Mouse (Mus musculus) right cerebral cortex, postnatal 4 days (tissue): Measurements from ENCODE around the gene Tspan8.

Experiments
- DNase-seq: peaks from one replicate; pipeline ENCODE4 v3.0.0-alpha.2; 2022

Gene Tspan8

DNA sequence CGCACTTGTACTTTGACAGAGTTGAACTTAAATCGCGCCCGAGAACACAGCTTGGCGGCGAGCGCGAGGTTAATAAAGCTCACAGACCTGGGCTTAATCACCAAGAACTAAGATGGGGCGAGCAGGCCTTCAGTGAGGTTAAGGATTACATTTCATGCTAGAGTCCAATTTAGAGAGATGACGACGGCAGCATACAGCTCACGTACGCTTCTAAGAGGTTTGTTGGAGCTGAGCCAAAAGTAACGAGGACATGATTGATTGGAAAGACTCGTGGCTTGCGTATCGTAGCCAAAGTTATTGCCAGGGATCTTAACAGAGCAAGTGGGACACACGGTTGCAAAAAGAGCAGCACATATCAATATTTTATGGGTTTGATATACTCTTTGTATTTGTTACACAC lies 30.3 kb downstream of the Tspan8 start:
- no peak for DNase-seq

DNA sequence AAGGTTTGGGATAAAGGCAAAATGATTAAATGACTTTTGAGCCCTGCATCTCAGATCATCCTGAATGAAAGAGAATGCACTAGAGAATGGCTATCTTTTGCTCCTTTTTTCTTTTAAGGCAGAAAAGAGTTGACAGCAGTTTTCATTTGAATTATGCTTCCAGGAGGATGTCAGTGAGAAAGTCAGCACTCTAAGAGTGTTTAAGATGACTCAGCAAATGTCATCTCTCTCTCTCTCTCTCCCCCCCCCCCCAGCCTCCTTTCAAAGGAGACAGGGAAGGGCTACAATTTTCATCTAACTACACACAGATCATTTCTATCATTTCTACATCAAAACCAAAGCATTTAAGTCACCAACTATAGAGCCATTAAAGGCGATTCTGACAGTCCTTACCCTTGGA lies 31.9 kb downstream of the Tspan8 start:
- no peak for DNase-seq

DNA sequence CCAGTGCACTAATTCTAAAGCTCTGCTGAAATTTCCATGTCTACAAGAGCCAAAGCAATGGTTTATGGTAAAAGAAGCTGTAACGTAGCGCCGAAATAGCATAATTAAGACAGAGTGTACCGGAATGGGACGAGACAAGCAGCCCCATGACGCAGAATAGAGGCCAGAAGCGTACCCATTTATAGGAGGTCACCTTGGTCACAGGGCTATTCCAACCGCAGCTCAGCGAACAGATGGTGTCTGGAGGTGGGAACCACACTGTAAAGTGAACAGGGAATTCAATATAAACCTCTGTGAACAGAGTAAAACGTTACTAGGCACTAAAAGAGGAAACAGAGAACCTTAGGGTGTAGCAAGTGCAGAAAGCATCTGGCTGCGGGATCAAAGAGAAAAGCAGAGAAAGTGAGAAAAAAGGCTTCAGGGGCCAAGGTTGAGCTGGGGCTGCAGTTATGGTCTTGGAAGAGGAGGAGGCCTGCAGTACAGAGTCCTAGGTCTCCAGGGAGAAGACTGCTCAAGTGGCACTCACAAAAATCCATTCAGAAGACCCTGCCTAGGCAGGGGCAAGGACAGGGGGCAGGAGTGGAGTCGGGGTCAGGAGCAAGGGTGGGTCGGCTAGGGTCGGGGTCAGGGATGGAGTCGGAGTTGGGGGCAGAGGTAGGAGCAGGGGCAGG lies 43.7 kb downstream of the Tspan8 start:
- DNase-seq, result no peak

DNA sequence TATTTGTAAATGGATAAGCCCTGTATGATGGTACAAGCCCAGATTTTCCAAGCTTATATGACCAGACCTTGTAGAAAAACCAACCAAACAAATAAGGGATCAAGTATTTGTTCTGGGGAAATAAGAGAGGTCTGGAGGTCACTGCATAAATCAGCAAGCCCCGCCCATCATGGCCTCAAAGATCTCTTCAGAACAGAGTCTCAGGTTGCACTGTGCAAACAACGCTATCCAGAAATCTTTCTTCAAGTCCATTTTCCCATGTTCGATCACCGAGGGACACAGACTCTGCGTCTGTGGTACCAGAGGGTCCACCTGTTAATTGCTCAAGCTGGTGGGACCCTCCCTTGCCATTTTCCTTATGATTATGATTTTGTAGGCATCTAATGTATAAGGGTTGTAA lies 45.3 kb downstream of the Tspan8 start:
- DNase-seq, result no peak

DNA sequence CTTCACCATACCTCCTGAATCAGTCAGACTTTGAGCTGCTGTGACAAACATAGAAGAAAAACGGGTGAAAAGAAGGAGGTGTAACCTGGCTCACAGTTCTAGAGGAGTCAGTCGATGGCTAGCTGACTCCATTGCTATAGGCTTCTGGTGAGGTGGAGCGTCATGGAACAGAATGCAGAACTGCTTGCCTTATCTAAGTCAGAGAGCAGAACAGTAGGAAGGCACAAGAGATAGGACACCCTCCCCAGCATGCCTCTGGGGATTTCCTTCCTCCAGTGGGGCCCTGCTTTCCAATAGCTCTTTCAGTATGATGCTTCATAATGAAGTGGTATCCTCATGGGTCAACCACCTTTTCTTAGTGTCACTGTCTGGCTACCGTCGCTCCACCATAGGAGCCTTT lies 66.1 kb downstream of the Tspan8 start:
- DNase-seq, result no peak

DNA sequence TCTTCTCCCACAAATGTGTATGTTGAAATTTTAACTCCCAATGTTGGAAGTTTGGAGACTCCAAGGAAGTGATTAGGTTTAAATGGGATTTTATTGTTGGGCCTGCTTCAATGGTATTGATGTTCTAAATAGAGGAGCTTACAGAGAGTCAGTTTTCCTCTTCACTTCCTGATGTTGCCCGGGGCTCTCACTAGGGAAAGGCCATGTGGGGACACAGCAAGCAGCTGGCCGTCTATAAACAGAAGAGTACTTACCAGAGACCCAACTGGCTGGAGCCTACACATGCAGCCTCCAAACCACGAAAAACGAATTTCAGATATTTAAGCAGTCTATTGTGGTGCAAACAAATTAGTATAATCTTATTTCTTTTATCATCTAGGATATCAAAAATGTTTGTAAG lies 75.3 kb downstream of the Tspan8 start:
- DNase-seq, result no peak

DNA sequence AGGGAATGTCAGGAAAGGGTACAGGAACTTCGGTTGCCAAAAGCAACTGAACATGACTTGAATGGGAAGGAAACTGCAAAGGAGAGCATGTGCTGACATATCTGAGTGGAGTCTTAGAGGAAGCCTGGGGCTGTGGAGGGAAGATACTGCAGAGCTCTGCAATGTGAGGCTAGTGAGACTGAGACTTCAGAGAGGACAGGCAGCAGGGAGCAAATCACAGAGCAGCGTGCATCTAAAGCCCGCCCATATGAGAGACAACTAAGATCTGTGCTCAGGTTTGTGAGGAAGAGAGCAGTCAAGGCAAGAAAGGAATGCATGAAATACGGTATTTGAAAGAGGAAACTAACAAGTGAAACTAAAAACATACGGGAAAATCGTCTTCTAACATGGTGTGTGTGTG lies 76.3 kb downstream of the Tspan8 start:
- DNase-seq, result no peak

DNA sequence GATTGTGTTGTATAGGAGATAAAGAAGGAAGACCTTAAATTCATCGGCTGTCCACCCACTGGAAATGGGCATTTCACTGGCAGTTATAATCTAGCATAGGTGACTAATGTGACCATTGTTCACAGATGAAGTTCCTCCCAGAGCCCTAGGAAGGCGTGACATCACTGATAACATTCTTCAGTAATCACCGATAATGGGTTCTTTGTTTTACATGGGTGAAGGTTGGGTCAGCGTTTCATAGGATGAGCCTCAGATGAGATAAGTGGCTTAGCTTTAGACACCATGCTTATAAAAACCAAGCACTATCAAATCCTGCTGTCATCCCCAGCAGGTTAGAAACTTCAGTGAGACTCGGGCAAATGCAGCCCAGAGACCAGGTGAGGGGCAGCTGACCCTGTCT lies 77.4 kb downstream of the Tspan8 start:
- no peak for DNase-seq

DNA sequence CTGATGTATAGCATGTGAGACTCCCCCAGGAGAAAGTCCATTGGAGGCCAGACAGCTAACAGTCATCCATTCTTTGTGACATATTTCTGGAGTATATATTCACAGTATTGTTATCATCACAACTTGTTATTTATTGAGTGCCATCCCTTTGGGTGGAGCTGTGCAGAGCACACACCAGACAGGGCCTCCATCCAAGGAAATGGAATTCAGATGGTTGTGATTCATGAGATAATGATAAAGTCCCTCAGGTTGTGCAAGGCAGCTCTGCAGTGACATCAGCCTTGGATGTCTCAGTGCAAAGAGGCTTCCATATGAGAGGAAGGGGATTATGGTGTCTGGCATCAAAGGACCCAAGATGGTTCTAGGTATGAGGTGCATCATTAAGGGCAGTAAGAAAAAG lies 80.1 kb downstream of the Tspan8 start:
- DNase-seq, result no peak

DNA sequence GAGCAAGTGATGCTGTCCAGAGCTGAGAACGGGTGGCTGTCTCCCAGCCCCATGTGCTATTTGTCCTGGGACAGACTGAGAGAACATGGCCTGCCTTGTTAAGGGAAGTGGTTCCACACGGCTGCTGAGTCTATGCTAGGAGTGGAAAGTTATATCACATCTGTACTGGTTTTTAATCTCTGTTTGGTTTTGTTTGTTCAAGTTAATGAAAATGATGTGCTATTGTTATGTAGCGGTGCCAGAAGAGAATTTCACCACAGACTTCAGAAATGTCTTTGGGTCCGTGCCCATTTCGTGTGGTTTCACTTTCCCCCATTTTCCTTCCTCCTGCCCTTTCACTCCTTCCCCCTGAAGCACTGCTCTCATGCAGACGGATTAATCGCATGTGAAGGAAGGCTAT lies 80.6 kb downstream of the Tspan8 start:
- no peak for DNase-seq
